Mouse (Mus musculus) lung, postnatal 0 days (tissue): ENCODE results near the gene Gng7.

Source experiments
- CTCF ChIP-seq: IDR thresholded peaks from 2 replicates; pipeline ENCODE4 v1.5.1; 2016; ENCODE audit warnings: antibody characterized with exemption, mild to moderate bottlenecking
- EP300 ChIP-seq: IDR thresholded peaks from 2 replicates; pipeline ENCODE4 v1.6.1; 2016; ENCODE audit warnings: antibody characterized with exemption, mild to moderate bottlenecking, control low read depth

DNA sequence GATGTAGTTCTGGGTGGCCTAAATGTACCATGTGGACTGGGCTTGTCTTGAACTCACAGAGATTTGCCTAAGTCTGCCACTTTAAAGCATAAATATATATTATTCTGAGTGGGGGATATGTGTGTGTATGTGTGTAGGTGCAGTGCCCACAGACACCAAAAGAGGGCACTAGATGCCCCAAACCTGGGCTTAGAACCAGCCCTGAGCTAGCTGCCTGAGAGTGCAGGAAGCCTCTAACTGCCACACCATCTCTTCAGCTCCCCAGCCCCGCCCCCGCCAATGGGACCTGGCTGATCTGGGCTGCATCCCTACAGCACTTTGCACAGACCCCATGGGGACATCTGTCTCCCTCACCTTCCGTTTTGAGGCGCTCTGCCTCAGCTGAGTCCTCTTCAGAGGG, 35.9 kb upstream of the Gng7 start:
- peak; percentile 59 for TF ChIP-seq CTCF
- no peak for TF ChIP-seq EP300
